Mouse (Mus musculus): ENCODE data around the gene Npw. TPM values are rescaled to one million over a fixed set of nuclear protein-coding genes. Genes with fewer than 3 reads are reported as not detected.

Gene Npw
- polyA plus RNA-seq, 1 experiment = not detected

- TF ChIP-seq GATA1 (IDR thresholded peaks at IDR 0.05; ENCODE audit: low read length) = no peak
These were observed 28.3 kb upstream of the Npw start for GRCm38 (mm10) chr17:24686514-24686913.

- no peak for TF ChIP-seq GATA1 (IDR thresholded peaks at IDR 0.05; ENCODE audit: low read length)
These were observed 19.3 kb upstream of the Npw start for GRCm38 (mm10) chr17:24677500-24678080.

GRCm38 (mm10) chr17:24676877-24677276 is 18.6 kb upstream of the Npw start:
- TF ChIP-seq GATA1 (IDR thresholded peaks at IDR 0.05; ENCODE audit: low read length) = no peak

- no peak for TF ChIP-seq GATA1 (IDR thresholded peaks at IDR 0.05; ENCODE audit: low read length)
These were observed 17.9 kb upstream of the Npw start for GRCm38 (mm10) chr17:24676187-24676586.

GRCm38 (mm10) chr17:24674277-24674676 is 16.0 kb upstream of the Npw start:
- no peak for TF ChIP-seq GATA1 (IDR thresholded peaks at IDR 0.05; ENCODE audit: low read length)

GRCm38 (mm10) chr17:24672141-24672540 is 13.9 kb upstream of the Npw start:
- no peak for TF ChIP-seq GATA1 (IDR thresholded peaks at IDR 0.05; ENCODE audit: low read length)

GRCm38 (mm10) chr17:24671346-24671745 is 13.1 kb upstream of the Npw start:
- no peak for TF ChIP-seq GATA1 (IDR thresholded peaks at IDR 0.05; ENCODE audit: low read length)

- no peak for TF ChIP-seq GATA1 (IDR thresholded peaks at IDR 0.05; ENCODE audit: low read length)
These were observed 12.1 kb upstream of the Npw start for GRCm38 (mm10) chr17:24670246-24670844.

- no peak for TF ChIP-seq GATA1 (IDR thresholded peaks at IDR 0.05; ENCODE audit: low read length)
These were observed 11.4 kb upstream of the Npw start, which contains the start of gene Zfp598 for GRCm38 (mm10) chr17:24669545-24670245. Zfp598 (plus strand) TSS chr17:24669687.

- no peak for TF ChIP-seq GATA1 (IDR thresholded peaks at IDR 0.05; ENCODE audit: low read length)
These were observed 9.2 kb upstream of the Npw start for GRCm38 (mm10) chr17:24667416-24667815.

- no peak for TF ChIP-seq GATA1 (IDR thresholded peaks at IDR 0.05; ENCODE audit: low read length)
These were observed 3.3 kb downstream of the Npw start for GRCm38 (mm10) chr17:24654969-24655368.

- no peak for TF ChIP-seq GATA1 (IDR thresholded peaks at IDR 0.05; ENCODE audit: low read length)
These were observed 4.1 kb downstream of the Npw start for GRCm38 (mm10) chr17:24653967-24654710.

- no peak for TF ChIP-seq GATA1 (IDR thresholded peaks at IDR 0.05; ENCODE audit: low read length)
These were observed 6.4 kb downstream of the Npw start for GRCm38 (mm10) chr17:24651835-24652234.

GRCm38 (mm10) chr17:24650766-24651165 is 7.5 kb downstream of the Npw start:
- TF ChIP-seq GATA1 (IDR thresholded peaks at IDR 0.05; ENCODE audit: low read length) = no peak

GRCm38 (mm10) chr17:24650070-24650616 is 8.1 kb downstream of the Npw start, which contains the start of gene Slc9a3r2:
Slc9a3r2 (minus strand) TSS chr17:24650327.
- no peak for TF ChIP-seq GATA1 (IDR thresholded peaks at IDR 0.05; ENCODE audit: low read length)

Data from G1E-ER4 (cell line).